Mouse (Mus musculus) induced T-regulatory cell, adult 2 months (primary cell): ENCODE measurements around the gene Necab3.

ENCODE experiments used
- DNase-seq: peaks from one replicate; pipeline ENCODE4 v3.0.0-alpha.2; 2012; ENCODE audit warnings: low read depth

Necab3 gene

GRCm38 (mm10) chr2:154571976-154572375, 13.3 kb upstream of the Necab3 start:
- no peak for DNase-seq

- DNase-seq = peak; percentile 52
Measured at GRCm38 (mm10) chr2:154571266-154571665, 12.6 kb upstream of the Necab3 start.

GRCm38 (mm10) chr2:154570666-154571065, 12.0 kb upstream of the Necab3 start:
- DNase-seq = peak; percentile 43

GRCm38 (mm10) chr2:154569836-154570286, 11.2 kb upstream of the Necab3 start, which contains the start of gene E2f1:
E2f1 (minus strand) TSS chr2:154569892.
- DNase-seq = peak; percentile 96

- peak; percentile 86 for DNase-seq
Measured at GRCm38 (mm10) chr2:154569071-154569748, 10.5 kb upstream of the Necab3 start.

DNA sequence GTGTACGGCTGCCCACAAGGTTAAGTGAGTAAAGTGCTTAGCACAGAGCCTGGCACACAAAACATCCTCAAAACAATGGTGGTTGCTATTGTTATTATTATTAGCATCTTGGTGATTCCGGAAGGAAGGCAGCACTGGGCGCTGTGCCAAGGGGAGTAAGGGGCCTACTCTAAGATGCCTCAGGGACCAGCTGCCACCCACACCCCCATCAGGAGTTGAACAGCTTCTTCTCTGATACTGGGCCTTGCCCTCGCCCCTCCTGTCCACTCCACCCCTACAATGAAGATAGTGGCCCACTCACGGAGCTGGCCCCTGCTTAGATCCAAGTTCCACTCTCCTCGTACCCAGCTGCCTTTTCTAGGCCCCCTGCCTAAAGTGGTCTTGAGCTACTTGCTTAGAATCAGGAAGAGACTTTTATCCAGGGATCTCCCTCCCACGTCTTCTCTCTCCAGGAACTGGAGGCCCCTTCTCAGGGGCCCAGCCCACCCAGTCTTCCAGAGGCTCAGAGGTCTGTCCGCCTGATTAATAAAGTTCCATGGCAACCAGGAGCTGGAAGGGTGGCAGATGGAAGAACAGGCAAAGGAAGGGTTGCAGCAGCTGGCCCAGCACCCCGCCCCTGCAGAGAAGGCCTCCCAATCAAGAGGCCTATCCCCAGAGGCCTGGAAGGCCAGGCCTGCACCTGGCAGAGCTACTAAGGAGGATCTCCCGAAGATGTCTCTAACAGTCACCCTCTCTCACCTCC, 9.8 kb upstream of the Necab3 start:
- peak; percentile 26 for DNase-seq

DNA sequence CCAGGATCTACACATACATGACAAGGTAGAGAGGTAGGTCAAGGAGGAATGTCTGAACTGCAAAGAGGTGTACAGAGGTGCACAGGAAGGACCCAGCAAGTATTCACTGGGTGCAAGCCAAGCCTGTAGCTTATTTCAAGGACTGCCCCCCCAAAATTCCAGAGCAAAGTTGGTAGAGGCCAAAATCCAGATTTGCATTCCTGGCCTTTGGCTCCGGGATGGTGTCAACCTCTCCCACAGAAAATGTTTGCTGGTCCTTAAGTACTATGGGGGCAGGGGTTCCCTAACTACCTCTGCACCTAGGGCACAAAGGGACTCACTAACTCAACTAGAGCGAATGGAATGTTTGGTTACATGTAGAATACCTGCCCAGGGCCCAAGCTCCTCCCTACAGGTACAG, 9.1 kb upstream of the Necab3 start:
- no peak for DNase-seq

- no peak for DNase-seq
Measured at GRCm38 (mm10) chr2:154566641-154567040, 8.0 kb upstream of the Necab3 start.

DNA sequence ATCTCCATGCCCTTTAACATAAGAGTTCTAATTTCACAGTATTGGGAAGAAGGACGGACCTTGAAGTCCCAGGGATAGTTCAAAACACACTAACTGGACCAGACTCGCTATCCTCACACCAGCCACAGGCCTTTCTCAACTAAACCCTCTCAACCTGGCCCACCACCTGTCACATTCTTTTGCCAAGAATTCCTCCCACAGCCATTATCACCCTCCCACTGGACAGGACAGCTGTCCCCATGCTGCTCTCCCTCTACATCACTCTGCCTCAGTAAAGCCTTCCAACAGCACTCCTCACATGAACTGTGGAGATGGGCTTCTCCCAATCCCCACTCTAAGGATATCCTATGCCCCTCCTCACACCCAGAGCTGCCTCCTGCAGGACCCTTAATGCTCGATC, 6.9 kb upstream of the Necab3 start:
- DNase-seq = no peak

DNA sequence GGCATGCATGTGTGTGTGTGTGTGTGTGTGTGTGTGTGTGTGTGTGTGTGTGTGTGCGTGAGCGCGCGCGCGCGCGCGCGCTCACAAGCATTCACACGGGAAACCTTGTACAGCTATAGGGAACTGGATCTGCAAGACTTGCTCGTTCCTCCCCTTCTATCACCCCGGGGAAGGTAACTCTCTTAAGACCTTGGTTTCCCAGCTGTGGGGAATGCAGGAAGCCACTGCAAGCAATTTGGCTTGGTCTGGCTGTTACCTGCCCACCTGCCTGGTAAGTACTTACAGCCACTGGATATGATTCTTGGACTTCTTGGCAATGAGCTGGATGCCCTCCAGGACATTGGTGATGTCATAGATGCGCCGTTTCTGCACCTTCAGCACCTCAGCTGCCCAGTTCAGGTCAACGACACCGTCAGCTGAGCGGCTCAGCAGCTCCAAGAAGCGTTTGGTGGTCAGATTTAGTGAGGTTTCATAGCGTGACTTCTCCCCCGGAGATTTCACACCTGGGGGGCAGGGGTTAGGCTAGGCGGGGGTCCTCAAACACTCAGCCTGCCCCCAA, 5.0 kb upstream of the Necab3 start:
- no peak for DNase-seq

- no peak for DNase-seq
Measured at GRCm38 (mm10) chr2:154557184-154557832, 1.4 kb downstream of the Necab3 start.

DNA sequence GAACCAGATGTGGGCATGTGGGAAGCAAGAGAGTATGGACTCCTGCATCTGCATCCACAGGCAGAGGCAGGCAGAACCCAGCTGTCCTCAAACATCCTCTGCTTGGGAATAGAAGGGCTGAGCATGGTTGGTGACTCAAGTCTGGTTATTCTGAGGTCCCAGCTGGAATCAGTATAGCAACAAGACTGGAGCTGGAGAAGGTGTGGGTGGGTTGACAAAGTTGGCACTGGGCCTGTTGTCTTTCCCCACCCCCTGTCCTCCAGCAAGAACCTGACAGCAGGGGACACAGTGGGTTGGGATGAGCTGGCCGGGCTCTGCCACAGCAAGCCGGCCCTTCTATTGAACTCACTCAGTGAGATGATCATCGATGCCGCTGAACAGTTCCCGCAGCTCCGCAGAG, 3.5 kb downstream of the Necab3 start:
- no peak for DNase-seq

DNA sequence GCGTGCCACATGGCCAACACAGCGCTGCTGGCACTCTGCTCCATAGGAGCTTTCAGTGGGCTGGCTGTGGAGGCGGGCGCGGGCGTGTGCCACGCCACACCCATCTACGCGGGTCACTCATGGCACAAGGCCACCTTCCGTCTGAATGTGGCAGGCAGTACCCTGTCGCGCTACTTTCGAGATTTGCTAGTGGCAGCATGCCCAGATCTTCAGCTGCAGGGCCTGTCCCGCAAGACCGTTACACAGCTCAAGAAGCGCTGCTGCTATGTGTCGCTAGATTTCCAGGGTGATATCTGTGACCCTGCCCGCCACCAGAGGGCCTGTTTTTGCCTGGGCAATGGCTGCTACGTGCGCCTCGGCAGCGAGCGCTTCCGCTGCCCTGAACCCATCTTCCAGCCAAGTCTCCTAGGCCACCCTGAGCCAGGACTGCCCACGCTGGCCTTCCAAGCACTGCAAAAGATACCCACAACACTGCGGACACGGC, 6.2 kb downstream of the Necab3 start:
- peak; percentile 67 for DNase-seq

DNA sequence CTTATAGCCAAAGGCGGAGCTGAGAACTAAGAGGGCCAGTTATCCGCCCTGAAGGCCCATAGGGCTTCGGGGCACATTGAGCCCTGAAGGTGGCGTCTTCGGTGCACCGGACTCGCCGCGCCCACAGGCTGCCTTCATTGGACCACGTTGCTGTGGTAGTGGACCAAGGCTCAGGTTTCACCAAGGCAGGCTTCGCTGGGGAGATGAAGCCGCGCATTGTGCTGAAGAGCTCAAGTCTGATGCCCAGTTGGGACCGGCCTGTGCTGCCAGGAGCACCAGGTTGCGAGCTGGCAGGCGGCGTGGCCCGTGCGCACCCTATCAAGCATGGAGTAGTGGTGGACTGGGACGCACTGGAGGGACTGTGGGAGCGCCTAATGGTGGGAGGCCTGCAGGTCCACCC, 6.8 kb downstream of the Necab3 start:
- DNase-seq = no peak

- DNase-seq = no peak
Measured at GRCm38 (mm10) chr2:154551476-154551875, 7.2 kb downstream of the Necab3 start, which contains the start of gene Actl10. Actl10 (plus strand) TSS chr2:154551776.

- DNase-seq = no peak
Measured at GRCm38 (mm10) chr2:154550937-154551336, 7.8 kb downstream of the Necab3 start.

DNA sequence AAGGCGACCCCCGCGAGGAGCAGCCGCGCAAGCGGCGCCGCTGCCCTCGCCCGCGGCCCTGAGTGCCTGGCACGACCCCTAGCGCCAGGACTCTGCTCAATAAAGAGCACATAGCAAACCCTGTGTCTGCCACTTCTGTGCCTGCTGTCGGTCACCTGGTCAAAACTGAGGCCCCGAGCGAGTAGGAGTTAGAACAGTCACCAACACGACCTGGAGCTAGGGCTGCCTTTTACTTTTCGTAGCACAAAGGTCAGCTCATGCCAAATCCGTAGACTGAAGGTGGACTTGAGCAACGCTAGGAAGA, 8.9 kb downstream of the Necab3 start:
- no peak for DNase-seq

GRCm38 (mm10) chr2:154549127-154549885, 9.4 kb downstream of the Necab3 start:
- DNase-seq = peak; percentile 61

DNA sequence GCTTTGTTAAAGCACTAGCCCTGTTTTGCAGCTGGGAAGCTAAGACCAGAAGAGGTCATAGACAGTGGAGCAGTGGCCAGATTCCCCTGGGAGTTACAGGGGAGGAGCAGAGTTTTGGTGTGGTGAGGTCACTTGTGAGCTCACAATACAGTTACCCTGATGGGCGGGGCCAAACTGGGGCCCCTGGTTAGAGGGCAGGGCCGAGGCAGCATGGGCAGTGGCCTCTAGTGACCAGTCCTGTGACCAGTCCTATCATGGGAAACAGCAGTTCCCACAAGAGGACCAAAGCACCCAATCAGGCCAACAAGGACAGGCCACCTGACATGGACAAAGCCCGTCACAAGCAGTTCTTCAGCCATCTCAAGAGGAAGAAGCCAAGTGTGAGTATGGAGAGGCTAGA, 10.0 kb downstream of the Necab3 start:
- no peak for DNase-seq

DNA sequence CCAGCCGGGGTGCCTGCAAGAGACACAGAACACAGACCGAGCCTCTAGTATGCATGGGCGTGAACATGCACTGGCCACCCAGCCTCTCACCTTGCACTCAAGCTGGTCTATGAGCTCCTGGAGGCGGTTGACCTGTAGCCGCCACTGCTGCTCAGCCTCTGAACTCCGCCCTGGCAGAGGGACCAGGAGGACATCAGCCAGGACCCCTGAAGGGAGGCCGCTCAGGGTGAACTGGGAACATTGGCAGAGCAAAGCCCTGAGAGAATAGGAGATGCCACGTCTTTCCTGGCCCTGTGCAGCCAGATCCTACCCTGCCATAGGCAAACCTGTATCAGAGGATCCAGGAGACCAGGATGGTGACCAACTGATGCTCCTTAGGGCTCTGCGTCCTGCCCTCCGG, 12.0 kb downstream of the Necab3 start, which contains the start of gene 1700003F12Rik:
TSS of gene 1700003F12Rik (plus strand) at position 375 of the 400 bp plus-strand sequence.
- DNase-seq = no peak

- no peak for DNase-seq
Measured at GRCm38 (mm10) chr2:154543567-154544347, 14.9 kb downstream of the Necab3 start.
